Mouse (Mus musculus) C2C12 (cell line): Measurements from ENCODE around the gene Maml1.

Experiments used
- CEBPB ChIP-seq: IDR thresholded peaks from one replicate; pipeline ENCODE4 v1.6.1; 2011; ENCODE audit warnings: low read depth, mild to moderate bottlenecking, control low read depth, moderate library complexity
- CTCF ChIP-seq: IDR thresholded peaks from one replicate; pipeline ENCODE4 v1.5.1; 2011; ENCODE audit not compliant: control insufficient read depth, insufficient read depth, insufficient read length
- FOSL1 ChIP-seq: IDR thresholded peaks from one replicate; pipeline ENCODE4 v1.8.0; 2011; ENCODE audit warnings: mild to moderate bottlenecking, low read length; ENCODE audit not compliant: poor library complexity, insufficient read depth, severe bottlenecking
- MAX ChIP-seq: IDR thresholded peaks from one replicate; pipeline ENCODE4 v1.6.1; 2011; ENCODE audit warnings: mild to moderate bottlenecking, control low read depth
- MYOD1 ChIP-seq: IDR thresholded peaks from one replicate; pipeline ENCODE4 v1.6.1; 2011; ENCODE audit warnings: low read depth; ENCODE audit not compliant: control insufficient read depth, insufficient read length
- MYOG ChIP-seq: IDR thresholded peaks from one replicate; pipeline ENCODE4 v1.6.1; 2011; ENCODE audit not compliant: control insufficient read depth, insufficient read length; ENCODE audit errors: extremely low read depth
- USF1 ChIP-seq: IDR thresholded peaks from one replicate; pipeline ENCODE4 v1.6.1; 2011; ENCODE audit warnings: low read depth, mild to moderate bottlenecking, control low read depth, moderate library complexity

DNA sequence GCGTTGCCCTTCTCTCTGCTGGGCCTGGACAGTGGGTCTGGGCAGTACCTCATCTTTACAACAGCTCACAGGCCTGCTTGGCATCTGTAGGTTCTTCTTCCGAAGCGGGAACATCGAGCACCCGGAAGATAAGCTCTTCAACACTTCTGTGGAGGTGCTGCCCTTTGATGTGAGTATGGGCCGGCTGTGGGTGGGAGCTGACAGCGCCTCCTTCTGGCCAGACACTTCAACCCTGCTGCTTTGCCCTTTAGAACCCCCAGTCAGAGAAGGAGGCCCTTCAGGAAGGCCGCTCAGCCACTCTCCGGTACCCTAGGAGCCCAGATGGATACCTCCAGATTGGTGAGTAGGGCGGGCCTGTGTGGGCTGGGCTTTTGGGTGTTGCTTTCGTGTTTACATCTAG, 58.1 kb downstream of the Maml1 start:
- TF ChIP-seq CTCF: no peak
- no peak for TF ChIP-seq MAX
- no peak for TF ChIP-seq MYOG
- no peak for TF ChIP-seq MYOD1
- no peak for TF ChIP-seq CEBPB
- no peak for TF ChIP-seq FOSL1
- TF ChIP-seq USF1: no peak
